Mouse (Mus musculus) hematopoietic stem cell, adult 5-6 weeks (primary cell): ENCODE measurements at regions not wholly inside any gene's neighbourhood (a gene's known extent, or its start where the extent isn't known, plus 50 kb on each side); places are given as distances from the start of the nearest gene placed in this dataset.

Source experiments
- ATAC-seq, 2 experiments: fragments of 125-278 bp in 1 of 2; replicated peaks in 1 of 2; 2 replicates each; pipeline ENCODE4 v1.8.0; 2016 to 2017; ENCODE audit warnings: inconsistent platforms in 2 of 2, mild to moderate bottlenecking in 2 of 2, moderate number of reproducible peaks in 2 of 2, low read depth in 1 of 2, moderate TSS enrichment in 1 of 2; ENCODE audit not compliant: low FRiP score in 2 of 2, poor library complexity in 2 of 2, severe bottlenecking in 2 of 2, insufficient read depth in 1 of 2, low TSS enrichment in 1 of 2

DNA sequence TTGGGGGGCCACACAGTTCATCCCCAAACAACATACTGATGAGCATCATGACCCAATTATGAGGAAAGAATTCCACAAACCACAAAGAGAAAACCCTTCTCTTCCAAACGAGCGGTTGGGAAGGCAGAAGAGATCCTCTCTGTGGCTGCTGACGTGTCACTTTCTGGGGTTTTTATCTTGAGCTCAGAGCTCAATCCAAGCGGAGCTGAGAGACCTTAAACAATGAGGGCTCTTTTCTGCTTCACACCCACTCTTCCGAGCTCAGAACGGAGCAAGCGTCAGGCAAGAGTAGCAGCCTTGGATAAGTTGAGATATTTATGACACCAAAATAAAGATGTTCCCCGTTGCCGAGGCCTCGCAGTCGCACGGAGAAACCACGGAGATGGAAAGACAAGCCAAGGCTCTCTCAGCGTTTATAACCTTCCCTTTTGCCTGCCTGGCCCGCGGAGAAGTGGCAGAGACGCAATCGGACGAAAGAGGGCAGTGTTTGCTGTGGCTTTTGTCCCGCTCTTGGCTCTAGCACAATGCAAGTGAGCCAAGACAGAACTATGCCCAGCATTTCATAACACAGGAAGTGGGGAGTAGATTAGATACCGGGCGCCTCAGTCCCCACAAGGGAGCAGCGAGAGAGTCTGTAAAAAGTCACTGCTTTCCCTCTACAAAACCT is 100.7 kb downstream of the Chic2 start:
- ATAC-seq: peak; percentile 94 to 95

GRCm38 (mm10) chr5:74941426-74941825 is 103.1 kb downstream of the Chic2 start:
- ATAC-seq: no peak

- no peak for ATAC-seq
These were observed 107.1 kb downstream of the Chic2 start for GRCm38 (mm10) chr5:74937416-74937940.

- no peak for ATAC-seq
These were observed 108.5 kb downstream of the Chic2 start for GRCm38 (mm10) chr5:74936087-74936486.

DNA sequence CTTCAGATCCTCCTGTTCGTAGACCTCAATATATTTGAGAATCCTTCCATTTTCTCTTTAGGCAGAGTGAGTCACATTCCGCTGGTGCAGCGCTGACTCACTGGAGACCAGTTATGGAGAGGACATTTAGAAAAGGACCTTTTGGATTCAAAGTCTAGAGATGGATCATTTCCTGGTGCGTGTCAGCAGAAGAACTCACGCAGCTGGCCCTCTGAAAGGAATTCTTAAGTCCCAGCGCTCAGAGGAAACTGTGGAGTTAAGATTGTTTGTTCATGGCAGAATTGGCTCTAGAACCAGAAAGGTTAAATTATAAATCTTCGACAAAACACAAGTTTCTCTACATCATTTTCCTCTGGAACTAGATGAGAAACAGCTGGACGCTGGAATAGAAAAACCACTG is 108.9 kb downstream of the Chic2 start:
- no peak for ATAC-seq

GRCm38 (mm10) chr5:74933276-74933675 is 111.3 kb downstream of the Chic2 start:
- ATAC-seq: no peak

DNA sequence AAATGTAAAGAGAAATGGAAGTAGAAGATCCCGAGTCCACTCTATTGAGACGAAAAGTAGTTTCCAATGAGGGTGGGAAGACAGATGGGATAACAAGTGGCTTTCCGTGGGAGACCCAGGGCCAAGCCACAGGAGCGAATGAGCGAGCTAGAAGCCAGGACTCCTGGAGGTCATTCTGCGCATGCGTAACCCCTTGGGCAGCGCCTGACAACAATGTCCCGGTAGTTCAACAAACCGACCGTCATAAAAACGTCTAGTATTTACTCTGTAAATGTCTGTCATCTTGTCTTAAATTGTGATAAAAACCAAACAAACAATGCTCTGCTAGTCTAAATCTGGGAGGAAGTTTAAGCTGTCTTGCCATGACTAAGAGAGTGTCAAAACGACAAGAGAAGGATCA is 112.4 kb downstream of the Chic2 start:
- ATAC-seq: no peak

DNA sequence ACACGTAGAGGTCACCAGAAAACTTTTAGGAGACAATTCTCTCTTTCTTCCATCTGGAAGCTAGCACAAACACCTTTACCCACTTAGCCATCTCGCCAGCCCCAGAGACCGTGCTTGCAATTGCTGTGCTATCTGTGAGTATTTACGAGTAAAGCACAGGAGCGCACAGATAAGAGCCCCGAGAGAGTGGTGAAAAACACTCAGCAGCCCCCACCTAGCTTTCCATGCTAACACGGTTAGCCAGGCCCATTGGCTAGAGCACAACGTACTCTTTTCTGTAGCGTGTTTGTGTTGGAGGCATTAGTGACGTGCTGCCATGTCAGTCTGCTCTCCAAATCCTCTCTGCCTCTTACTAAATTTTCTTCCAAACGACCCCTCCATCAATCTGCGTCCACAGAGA is 112.8 kb downstream of the Chic2 start:
- no peak for ATAC-seq

GRCm38 (mm10) chr5:74927543-74927942 is 117.0 kb downstream of the Chic2 start:
- ATAC-seq: no peak

- ATAC-seq: no peak
These were observed 118.8 kb downstream of the Chic2 start for GRCm38 (mm10) chr5:74925769-74926168.

DNA sequence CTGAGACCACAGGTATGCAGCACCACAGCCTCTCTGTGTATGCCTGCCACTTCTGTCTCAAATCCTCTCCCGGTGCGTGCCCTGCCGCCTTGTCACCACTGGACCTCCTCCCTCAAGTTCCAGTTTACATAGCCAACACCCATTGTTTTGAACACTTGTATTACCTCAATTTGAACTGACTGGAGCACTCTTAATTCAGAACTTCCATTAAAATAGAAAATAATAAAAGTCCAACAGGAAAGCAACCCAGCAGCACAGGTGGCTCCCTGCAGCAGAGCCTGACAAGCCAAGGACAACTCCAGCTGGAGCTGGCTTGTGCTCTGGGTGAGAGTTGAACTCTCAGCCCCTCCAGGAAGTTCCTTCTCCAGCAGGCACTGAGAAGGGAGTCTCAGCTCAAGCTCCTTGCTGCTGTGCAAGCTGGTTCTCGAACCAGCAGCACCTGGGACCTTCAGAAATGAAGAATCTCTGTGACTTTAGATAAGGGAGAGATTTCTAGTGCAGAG is 120.5 kb downstream of the Chic2 start:
- ATAC-seq: no peak

- ATAC-seq: no peak
These were observed 121.2 kb downstream of the Chic2 start for GRCm38 (mm10) chr5:74923337-74923736.

DNA sequence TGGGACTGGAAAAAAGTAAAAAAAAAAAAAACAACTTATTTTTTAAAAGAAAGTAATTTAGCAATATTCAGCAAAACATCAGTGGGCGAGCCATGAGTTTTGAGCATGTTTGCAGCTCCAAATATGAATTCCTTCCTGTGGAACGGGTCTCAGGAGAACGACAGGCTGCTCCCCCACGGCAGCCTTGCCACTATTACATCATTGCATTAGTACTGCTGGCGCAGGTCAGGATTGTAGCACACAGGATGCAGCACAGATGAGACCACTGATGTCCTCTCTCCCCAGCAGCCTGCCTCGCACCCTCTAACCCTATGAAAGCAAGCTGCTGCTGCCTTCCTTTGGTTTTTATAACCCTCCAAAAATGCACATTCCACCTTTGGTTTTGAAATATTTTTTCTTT is 121.7 kb downstream of the Chic2 start:
- ATAC-seq: no peak

- ATAC-seq: no peak
These were observed 123.6 kb downstream of the Chic2 start for GRCm38 (mm10) chr5:74920939-74921338.

DNA sequence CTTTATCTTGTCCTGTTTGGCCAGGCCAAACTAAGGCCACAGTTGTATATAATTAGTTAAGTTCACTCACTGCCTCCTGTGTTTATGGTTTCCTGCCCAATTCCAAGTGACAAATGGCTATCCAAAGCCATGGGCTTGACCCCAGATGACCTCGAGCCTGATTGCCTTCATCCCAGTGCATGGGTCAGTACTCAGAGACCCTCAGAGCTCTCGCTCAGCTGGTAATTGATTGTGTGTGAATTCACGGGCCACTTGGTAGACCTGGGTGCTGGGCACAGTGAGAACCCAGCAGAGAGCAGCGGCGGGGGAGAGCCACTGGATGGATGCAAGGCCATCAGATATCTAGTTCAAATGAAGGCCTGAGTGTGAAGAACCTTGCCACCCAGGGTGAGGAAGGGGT is 124.1 kb downstream of the Chic2 start:
- no peak for ATAC-seq

DNA sequence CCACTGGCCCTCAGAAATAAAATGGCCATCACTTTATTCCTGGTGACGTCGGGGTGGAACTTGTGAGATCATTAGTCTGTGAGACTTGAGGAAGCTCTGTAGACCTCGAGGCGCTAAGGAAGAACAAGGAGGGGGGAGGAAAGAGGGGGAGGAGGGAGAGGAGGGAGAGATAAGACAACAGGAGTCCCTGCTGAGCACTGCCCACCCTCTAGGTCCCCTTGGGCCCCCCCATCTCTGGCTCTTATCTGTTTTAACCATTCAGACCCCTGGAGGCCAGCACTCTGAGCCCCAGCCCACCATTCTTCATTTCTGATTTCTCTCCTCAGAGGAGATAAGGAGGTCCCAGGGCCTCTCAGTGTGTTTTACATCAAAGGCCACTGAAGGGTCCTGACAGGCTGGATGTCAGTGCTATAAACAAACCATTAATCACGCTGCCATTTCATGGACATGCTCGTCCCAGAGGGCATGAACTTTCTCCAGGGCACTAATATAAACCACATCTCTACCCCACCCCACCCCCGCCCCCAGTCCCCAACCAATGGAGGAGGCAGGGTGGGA is 139.0 kb downstream of the Chic2 start:
- ATAC-seq: no peak

- no peak for ATAC-seq
These were observed 139.6 kb downstream of the Chic2 start for GRCm38 (mm10) chr5:74904927-74905503.

- no peak for ATAC-seq
These were observed 140.2 kb downstream of the Chic2 start for GRCm38 (mm10) chr5:74904327-74904726.

DNA sequence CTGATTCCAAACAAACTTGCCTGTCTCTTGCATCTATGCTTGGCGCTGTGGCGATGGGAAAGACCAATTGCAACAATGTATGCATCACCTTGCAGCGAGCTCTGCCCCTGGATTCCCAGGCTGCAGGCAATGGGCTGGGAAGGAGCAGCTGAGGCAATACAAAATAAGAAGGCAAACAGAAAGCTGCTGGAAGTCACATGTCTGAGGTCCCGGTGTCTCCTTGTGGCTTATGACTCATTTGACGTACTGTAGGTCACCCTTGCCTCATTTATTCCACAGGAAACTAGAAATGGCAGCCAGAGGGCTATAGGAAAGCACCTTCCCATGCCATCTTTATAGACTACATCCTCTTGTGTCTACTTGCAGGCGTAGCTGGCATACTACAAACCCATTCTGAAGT is 140.9 kb downstream of the Chic2 start:
- ATAC-seq: no peak
